Mouse (Mus musculus) olfactory bulb, adult 2 months (tissue): ENCODE results near the gene Dusp10.

Source experiments
- CTCF ChIP-seq: fragments of 200-500 bp; IDR thresholded peaks from 2 replicates; pipeline ENCODE4 v1.5.1; 2012; ENCODE audit warnings: low read depth, mild to moderate bottlenecking, low read length, moderate library complexity; ENCODE audit not compliant: insufficient read depth
- POLR2A ChIP-seq: fragments of 200-500 bp; IDR thresholded peaks from 2 replicates; pipeline ENCODE4 v1.6.1; 2012; ENCODE audit warnings: mild to moderate bottlenecking, low read depth, low read length, moderate library complexity; ENCODE audit not compliant: insufficient read depth

DNA sequence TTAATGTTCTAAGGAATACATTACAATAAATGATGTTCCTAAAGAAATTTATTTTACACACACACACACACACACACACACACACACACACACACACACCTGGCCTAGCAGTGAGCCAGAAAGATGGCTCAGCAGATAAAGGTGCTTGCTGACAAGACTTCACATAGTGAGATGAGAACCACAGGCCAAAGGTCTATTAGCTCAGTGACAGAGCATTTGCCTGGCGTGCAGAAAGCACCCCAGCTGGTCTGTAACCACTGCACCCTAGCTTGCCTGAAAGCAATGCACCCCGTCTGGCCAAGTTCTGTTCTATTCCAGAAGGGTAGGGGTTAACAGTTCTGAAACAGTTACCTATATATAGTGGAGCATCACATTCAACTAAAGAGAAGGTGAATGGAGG, 15.9 kb upstream of the Dusp10 start:
- TF ChIP-seq CTCF, result no peak
- TF ChIP-seq POLR2A, result no peak
